Mouse (Mus musculus): ENCODE measurements around the gene Tysnd1.

Tysnd1 gene

DNA sequence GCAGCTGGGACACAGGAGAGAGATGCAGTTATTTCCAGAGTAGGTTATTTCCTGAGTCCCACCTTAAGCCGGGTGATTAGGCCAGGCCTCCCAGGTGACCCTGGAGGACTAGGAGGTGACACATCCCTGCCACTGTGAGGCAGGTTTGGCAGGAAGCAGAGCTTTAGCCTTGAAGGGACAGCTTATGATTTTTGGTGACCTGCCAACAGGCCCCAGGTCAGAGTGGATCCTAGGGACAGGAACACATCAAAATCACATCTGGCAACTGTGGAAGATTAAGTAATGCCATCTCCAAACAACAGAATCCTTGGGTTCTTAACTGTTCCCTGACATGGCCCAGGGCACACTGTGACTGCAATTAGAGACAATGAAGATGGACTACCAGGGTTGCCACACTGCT, 46.0 kb downstream of the Tysnd1 start:
- DNase-seq = no peak

DNA sequence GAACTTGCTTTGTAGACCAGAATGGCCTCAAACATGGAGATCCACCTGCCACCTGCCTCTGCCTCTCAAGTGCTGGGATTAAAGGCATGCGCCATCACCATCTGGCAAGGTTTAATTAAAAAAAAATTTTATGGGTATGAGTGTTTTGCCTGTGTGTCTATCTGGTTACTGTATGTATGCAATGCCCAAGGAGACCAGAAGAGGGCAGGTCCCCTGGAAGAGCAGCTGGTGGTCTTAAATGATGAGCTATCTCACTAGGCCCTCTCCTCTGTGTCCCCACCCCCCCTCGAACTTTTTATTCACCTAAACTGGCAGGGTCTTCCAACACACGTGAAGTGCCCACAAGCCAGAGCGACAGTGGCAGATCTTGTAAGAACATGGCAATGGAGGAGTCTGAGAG, 46.6 kb downstream of the Tysnd1 start:
- DNase-seq = no peak

DNA sequence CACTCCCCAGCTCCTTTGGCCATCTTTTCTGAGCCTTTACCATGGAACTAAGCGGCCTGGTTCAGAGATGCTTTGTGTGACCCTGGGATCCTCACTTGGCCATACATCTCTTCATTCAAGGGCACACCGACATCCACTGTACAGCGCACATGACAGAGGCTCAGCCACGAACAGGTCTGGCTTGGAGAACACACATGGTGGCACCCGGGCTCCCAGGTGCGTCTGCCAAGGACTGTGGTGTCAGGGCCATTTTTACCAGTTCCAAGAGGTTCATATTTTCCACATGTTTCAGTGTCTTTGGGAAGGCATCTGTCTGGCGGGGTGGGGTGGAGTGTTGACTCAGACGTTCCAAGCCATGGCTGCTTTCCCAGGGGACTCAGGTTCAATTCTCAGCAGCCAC, 47.0 kb downstream of the Tysnd1 start:
- no peak for DNase-seq

DNA sequence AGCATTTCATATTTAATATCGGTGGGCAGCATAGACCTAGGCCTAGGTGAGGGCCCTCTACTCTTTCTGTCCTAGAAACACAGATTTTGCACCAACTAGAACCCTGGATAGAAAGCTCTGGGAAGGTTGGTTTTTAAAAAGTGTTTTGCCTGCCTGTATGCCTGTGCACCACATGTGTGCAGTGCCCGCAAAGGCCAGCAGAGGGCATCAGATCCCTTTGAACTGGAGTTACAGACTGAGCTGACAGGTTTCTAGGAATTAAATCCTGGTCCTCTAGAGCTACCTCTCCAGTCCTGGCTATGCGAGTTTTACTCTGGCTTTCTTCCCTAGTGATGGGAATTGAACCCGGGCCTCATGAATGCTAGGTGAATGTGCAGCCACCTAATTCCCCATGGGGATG, 49.8 kb downstream of the Tysnd1 start:
- no peak for DNase-seq

DNA sequence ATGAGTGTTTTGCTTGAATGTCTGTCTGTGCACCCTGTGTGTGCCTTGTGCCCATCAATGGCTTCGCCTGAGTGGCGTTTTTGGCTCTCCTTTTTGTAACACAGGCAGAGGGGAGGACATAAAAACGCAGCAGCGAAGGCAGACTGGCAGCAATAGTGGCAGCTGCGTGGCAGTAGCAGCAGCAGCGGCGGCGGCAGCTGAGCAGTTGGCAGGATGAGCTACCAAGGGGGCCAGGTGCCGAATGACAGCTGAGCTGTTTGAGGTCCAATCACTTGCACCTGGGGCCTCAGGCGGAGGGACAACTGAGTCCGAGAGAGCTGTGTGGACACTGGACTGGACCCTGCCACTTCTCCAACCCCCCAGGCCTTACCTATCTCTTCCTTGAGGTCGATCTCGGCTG, 52.0 kb downstream of the Tysnd1 start:
- DNase-seq = no peak

GRCm38 (mm10) chr10:61750014-61750413, 54.7 kb downstream of the Tysnd1 start:
- no peak for DNase-seq

DNA sequence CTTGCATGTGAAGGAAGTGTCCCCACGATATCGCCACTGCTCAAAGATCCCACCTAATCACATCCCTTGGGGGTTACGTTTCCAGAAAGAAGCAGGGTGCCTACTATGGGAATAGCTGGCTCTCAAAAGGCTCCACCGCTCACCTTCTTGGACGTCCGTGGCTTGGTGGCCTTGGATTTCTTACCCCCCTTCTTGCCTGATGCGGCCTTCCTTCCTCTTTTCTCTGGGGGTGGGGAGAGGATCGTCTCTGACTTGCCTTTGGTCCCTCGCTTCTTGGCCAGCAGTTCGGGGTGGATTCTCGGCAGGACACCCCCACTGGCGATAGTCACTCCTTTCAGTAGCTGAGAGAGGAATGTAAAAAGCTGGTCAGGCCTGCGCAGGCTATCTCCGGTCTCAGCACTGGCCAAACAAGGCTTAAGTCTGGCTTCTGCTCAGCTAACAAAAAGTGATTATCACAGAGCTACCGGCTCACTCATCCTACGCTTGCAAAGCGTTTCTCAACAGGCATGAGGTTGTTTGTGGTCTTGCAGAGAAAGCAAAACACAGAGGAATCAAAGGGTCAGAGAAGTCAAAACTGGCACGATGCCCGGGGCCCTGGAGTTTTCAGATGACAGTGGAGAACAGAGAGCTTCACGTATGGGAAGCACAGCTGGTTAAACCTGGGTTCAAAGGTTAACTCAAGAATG, 56.4 kb downstream of the Tysnd1 start:
- DNase-seq = no peak
